Mouse (Mus musculus): ENCODE measurements around the gene Mrpl22. TPM values are rescaled to one million over a fixed set of nuclear protein-coding genes. Genes with fewer than 3 reads are reported as not detected.
"Not testable (repeated sequence)": the region's sequence is repeated elsewhere in the genome, so short reads cannot be mapped to it uniquely, and the experiment has no call there.

Mrpl22 gene
- polyA plus RNA-seq, 1 experiment from 2014 or later, result 128 TPM

DNA sequence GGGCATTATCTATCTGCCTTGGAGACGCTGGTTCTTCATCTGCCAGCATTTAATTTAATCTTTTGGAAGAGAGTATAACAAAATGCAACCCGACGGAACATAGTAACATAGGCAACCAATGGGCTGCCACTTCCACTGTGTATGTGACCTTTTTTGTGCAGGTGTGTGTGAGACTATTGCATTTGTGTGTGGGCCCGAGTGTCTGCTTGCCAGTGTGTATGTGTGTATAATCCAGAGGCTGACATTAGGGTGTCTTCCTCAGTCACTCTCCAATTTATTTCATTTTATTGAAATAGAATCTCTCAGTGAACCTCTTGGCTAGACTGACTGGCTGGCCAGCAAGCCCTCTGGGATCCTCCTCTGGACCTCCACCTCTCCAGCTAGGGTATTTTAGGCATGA, 28.8 kb downstream of the Mrpl22 start:
- Histone ChIP-seq H3K27me3 (ENCODE audit: insufficient read depth, low read length) (no peaks in the 10 kb centered on the region), H3K36me3 (ENCODE audit: insufficient read depth) (no peaks in the 10 kb centered on the region), H3K27ac (ENCODE audit: low read depth) (no peak overlapping the region), H3K9me3 (ENCODE audit: low read depth, low read length) (no peaks in the 10 kb centered on the region), H3K9ac (no peak overlapping the region), H3K4me2 (no peak overlapping the region), H3K4me3 (ENCODE audit: low read depth, low read length) (no peak overlapping the region), H3K4me1 (ENCODE audit: insufficient read depth) (no peaks in the 10 kb centered on the region)
- ATAC-seq (ENCODE audit: insufficient read depth) (no peak), DNase-seq (no peak)
- 80% methylated on average over 4 of the region's 4 CpGs for WGBS
- no peak for TF ChIP-seq CTCF (IDR thresholded peaks at IDR 0.05; ENCODE audit: low read depth)

DNA sequence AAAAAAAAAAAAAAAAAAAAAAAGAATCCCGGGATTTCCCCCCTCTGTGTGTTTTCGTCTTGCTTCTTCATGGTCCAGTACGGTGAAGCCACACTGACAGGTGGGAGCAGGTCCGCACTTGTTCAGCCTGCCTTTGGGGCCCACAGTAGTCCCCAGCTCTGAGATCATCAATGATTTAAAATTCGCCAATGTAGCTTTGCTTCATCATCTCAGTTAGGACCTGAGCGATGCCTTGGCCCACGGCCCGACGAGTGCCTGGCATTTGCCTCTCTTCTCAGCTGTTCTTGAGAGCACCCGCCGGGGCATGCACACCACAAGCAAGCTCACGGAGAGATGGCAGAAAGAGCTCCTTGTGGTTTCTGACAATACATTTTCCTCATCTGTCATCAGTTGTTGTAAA, 29.6 kb downstream of the Mrpl22 start:
- no peak for DNase-seq
- Histone ChIP-seq H3K4me3 (ENCODE audit: low read depth, low read length) (no peak overlapping the region), H3K4me1 (ENCODE audit: insufficient read depth) (no peaks in the 10 kb centered on the region), H3K9ac (no peak overlapping the region), H3K27ac (ENCODE audit: low read depth) (no peak overlapping the region), H3K27me3 (ENCODE audit: insufficient read depth, low read length) (no peaks in the 10 kb centered on the region), H3K4me2 (no peak overlapping the region), H3K9me3 (ENCODE audit: low read depth, low read length) (no peaks in the 10 kb centered on the region), H3K36me3 (ENCODE audit: insufficient read depth) (no peaks in the 10 kb centered on the region)
- no peak for ATAC-seq (ENCODE audit: insufficient read depth)
- WGBS, result 79% methylated on average over 12 of the region's 12 CpGs
- no peak for TF ChIP-seq CTCF (IDR thresholded peaks at IDR 0.05; ENCODE audit: low read depth)

DNA sequence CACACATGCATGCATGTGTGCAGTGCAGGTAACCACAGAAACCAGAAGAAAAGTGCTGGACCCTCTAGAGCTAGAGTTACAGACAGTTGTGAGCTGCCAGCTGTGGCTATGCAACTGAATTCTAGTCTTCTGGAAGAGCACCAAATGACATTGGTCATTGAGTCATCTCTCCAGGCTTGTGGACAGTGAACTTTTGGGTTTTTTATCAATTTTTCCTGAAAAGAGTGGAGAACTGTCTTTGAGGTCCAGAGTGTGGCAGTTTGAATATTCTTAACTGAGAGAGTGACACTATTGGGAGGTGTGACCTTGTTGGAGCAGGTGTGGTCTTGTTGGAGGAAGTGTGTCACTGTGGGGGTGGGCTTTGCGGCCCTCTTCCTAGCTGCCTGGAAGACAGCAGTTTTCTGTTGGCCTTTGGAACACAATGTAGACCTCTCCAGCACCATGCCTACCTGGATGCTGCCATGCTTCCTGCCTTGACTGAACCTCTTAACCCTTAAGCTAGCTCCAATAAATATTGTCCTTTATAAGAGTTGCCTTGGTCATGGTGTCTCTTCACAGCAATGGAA, 38.9 kb downstream of the Mrpl22 start:
- H3K27ac ChIP-seq (ENCODE audit: low read depth), result no peak overlapping the region
- no peak overlapping the region for H3K4me2 ChIP-seq
- WGBS, result 85% methylated on average over 1 of the region's 1 CpGs
- no peaks in the 10 kb centered on the region for H3K27me3 ChIP-seq (ENCODE audit: insufficient read depth, low read length)
- no peak for DNase-seq
- H3K4me1 ChIP-seq (ENCODE audit: insufficient read depth), result no peaks in the 10 kb centered on the region
- H3K36me3 ChIP-seq (ENCODE audit: insufficient read depth), result no peaks in the 10 kb centered on the region
- H3K9ac ChIP-seq, result no peak overlapping the region
- no peak overlapping the region for H3K4me3 ChIP-seq (ENCODE audit: low read depth, low read length)
- no peak for TF ChIP-seq CTCF (IDR thresholded peaks at IDR 0.05; ENCODE audit: low read depth)
- no peak for ATAC-seq (ENCODE audit: insufficient read depth)
- no peaks in the 10 kb centered on the region for H3K9me3 ChIP-seq (ENCODE audit: low read depth, low read length)

DNA sequence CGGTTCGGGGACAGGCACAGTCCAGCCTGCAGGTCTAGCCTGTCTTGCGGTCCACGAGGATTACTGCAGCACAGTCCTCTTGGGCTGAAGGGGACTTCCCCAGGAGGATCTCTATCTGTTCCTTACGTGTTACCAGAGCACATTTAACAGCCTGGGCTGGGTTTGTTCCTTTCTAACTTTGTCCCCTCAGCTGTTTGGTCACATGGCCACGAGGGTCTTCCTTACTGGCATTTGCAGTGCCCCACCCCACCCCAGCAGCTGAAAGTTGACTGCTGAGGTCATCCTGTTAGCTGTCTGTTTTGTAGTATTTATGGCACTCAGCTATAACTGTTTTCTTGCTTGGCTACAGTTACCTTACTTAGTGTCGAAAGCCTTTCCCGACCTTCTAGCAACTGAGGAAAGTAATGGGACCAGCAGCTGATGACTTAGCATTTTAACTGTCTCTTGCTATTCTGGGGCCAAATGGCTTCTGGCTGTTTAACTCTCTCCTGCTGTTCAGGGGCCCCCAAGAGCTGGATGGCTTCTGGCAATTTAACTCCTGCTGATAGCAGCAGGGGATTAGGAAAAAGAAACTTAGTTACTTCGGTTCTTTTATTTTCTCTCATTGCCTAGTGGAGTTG, 39.7 kb downstream of the Mrpl22 start:
- Histone ChIP-seq H3K9ac (no peak overlapping the region), H3K36me3 (ENCODE audit: insufficient read depth) (no peaks in the 10 kb centered on the region), H3K4me2 (no peak overlapping the region), H3K27me3 (ENCODE audit: insufficient read depth, low read length) (no peaks in the 10 kb centered on the region), H3K27ac (ENCODE audit: low read depth) (no peak overlapping the region), H3K4me1 (ENCODE audit: insufficient read depth) (no peaks in the 10 kb centered on the region), H3K9me3 (ENCODE audit: low read depth, low read length) (no peaks in the 10 kb centered on the region), H3K4me3 (ENCODE audit: low read depth, low read length) (no peak overlapping the region)
- DNase-seq (no peak), ATAC-seq (ENCODE audit: insufficient read depth) (no peak)
- no peak for TF ChIP-seq CTCF (IDR thresholded peaks at IDR 0.05; ENCODE audit: low read depth)
- 30% methylated on average over 9 of the region's 9 CpGs for WGBS

DNA sequence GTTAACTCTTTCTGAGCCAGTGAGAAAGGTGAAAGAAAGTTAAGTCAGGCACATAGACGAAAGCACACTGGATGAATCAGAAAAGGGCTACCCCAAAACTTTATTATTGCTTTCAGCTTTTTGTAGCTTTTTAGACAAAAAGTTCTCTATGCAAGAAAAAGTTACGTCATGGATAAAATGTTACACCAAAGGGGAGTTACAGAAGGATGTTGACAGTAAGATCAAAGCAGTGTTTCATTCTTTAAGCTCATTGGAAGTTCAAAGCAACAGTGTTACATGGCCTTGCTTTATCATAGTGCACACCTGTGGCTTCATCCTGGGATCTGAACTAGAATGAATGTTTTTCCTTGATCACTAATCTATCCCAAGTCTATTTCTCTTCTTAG, 40.2 kb downstream of the Mrpl22 start:
- Histone ChIP-seq H3K4me1 (ENCODE audit: insufficient read depth) (no peaks in the 10 kb centered on the region), H3K9me3 (ENCODE audit: low read depth, low read length) (no peaks in the 10 kb centered on the region), H3K4me2 (no peak overlapping the region), H3K27me3 (ENCODE audit: insufficient read depth, low read length) (no peaks in the 10 kb centered on the region), H3K4me3 (ENCODE audit: low read depth, low read length) (no peak overlapping the region), H3K9ac (no peak overlapping the region), H3K36me3 (ENCODE audit: insufficient read depth) (no peaks in the 10 kb centered on the region), H3K27ac (ENCODE audit: low read depth) (no peak overlapping the region)
- DNase-seq (no peak), ATAC-seq (ENCODE audit: insufficient read depth) (no peak)
- WGBS, result 34% methylated on average over 2 of the region's 2 CpGs
- TF ChIP-seq CTCF (IDR thresholded peaks at IDR 0.05; ENCODE audit: low read depth), result no peak

DNA sequence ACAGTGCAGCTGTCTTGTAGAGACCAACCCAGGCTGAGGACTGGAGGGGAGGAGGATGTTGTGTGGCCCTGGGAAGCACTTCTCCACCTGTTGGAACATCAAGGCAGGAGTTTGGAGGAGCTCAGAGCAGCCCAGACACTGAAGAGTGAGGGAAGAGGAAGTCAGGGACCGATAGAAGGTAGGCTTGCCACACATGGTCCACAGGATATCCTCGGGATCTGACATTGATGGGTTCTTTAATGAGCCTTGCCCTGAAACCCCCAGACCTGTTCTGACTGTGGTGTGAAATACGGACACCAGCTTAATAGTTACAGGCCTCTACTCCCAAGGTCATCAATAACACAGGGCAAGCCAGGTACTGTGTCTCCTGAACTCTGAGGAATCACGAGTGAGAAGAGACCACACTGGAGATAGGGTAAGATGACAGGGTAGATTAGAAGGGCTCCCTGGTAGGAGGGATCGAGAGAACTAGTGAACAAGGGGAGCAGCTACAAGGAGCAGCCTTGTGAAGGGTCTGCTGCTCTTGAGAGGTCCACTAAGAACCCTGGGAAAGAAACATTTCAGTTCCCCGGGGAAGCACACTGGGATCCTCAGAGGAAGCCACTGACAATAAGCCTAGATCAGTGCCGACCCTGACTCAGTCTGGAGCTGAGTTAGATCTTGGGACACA, 42.3 kb downstream of the Mrpl22 start:
- no peaks in the 10 kb centered on the region for H3K27me3 ChIP-seq (ENCODE audit: insufficient read depth, low read length)
- no peak overlapping the region for H3K9ac ChIP-seq
- no peaks in the 10 kb centered on the region for H3K36me3 ChIP-seq (ENCODE audit: insufficient read depth)
- 69% methylated on average over 7 of the region's 7 CpGs for WGBS
- no peak overlapping the region for H3K27ac ChIP-seq (ENCODE audit: low read depth)
- no peak for TF ChIP-seq CTCF (IDR thresholded peaks at IDR 0.05; ENCODE audit: low read depth)
- H3K4me1 ChIP-seq (ENCODE audit: insufficient read depth), result no peaks in the 10 kb centered on the region
- peak overlapping the region; percentile 67 for H3K4me2 ChIP-seq
- DNase-seq (no peak), ATAC-seq (ENCODE audit: insufficient read depth) (no peak)
- no peaks in the 10 kb centered on the region for H3K9me3 ChIP-seq (ENCODE audit: low read depth, low read length)
- H3K4me3 ChIP-seq (ENCODE audit: low read depth, low read length), result no peak overlapping the region

DNA sequence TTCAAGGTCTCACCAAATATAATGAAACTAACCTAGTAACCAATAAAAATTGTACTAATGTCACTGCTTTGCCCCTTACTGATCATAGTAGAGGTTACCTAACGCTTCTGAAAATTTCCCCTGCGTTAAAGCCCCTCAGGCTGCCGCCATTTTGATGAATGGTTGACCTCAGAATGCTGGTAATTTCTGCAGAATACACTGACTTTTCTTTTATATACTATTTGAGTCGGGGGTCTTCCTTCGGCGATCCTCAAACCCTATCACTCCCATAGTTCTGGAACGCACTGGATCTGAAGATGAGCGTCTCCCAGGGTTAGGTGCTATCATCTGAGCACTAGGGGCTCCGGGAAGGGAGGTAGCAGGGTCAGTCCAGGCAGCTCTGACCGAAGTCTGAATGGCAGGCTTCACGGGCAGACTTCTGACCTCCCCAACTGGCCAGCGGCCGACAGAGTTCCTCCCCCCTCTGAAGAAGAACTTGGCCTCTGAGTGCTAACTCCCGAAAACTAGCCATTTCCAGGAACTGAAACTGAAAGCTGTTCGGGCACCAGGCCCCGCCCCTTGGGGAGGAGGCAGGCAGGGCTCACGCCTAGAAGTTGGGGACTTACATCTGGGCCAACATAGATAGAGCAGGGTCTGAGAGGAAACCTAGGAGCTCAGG, 43.1 kb downstream of the Mrpl22 start:
- peak overlapping the region; percentile 56 for H3K9ac ChIP-seq
- 22% methylated on average over 17 of the region's 17 CpGs for WGBS
- peak overlapping the region; percentile 67 for H3K4me2 ChIP-seq
- H3K36me3 ChIP-seq (ENCODE audit: insufficient read depth), result no peaks in the 10 kb centered on the region
- TF ChIP-seq CTCF (IDR thresholded peaks at IDR 0.05; ENCODE audit: low read depth), result no peak
- H3K4me3 ChIP-seq (ENCODE audit: low read depth, low read length), result peak overlapping the region; percentile 49
- H3K9me3 ChIP-seq (ENCODE audit: low read depth, low read length), result no peaks in the 10 kb centered on the region
- no peaks in the 10 kb centered on the region for H3K27me3 ChIP-seq (ENCODE audit: insufficient read depth, low read length)
- ATAC-seq (ENCODE audit: insufficient read depth) (peak; percentile 92), DNase-seq (peak; percentile 85)
- no peak overlapping the region for H3K27ac ChIP-seq (ENCODE audit: low read depth)
- H3K4me1 ChIP-seq (ENCODE audit: insufficient read depth), result no peaks in the 10 kb centered on the region

DNA sequence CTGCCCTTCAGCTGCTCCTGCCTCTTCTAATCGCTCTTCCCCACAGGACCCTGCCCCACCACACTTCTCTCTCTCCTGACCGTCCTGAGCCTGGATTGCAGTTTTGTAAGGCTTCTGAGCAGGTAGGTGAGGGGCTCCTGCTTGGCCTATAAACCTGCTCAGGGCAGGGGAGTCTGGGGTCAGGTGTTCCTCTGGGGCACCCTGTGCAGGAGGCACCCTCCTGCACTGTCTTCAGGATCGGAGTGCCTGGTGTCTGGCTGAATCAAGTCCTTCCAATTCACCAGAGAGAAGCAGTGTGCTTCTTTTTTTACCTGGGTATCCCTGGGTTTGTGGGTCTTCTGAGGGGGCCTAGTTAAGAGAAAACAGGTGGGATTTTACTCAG, 43.6 kb downstream of the Mrpl22 start:
- ATAC-seq (ENCODE audit: insufficient read depth), result peak; percentile 53; the same call in 1 of the 2 replicates
- not testable (repeated sequence) for H3K4me1 ChIP-seq (ENCODE audit: insufficient read depth); DNase-seq; H3K36me3 ChIP-seq (ENCODE audit: insufficient read depth); H3K9me3 ChIP-seq (ENCODE audit: low read depth, low read length); H3K27me3 ChIP-seq (ENCODE audit: insufficient read depth, low read length); H3K9ac ChIP-seq; H3K27ac ChIP-seq (ENCODE audit: low read depth)
- WGBS, result 7% methylated on average over 2 of the region's 3 CpGs
- peak overlapping the region; percentile 67 for H3K4me2 ChIP-seq
- H3K4me3 ChIP-seq (ENCODE audit: low read depth, low read length), result peak overlapping the region; percentile 49
